Mouse (Mus musculus) olfactory bulb, adult 2 months (tissue): ENCODE results near the gene Dnah17.

Source experiments
- CTCF ChIP-seq: fragments of 200-500 bp; IDR thresholded peaks from 2 replicates; pipeline ENCODE4 v1.5.1; 2012; ENCODE audit warnings: low read depth, mild to moderate bottlenecking, low read length, moderate library complexity; ENCODE audit not compliant: insufficient read depth
- POLR2A ChIP-seq: fragments of 200-500 bp; IDR thresholded peaks from 2 replicates; pipeline ENCODE4 v1.6.1; 2012; ENCODE audit warnings: mild to moderate bottlenecking, low read depth, low read length, moderate library complexity; ENCODE audit not compliant: insufficient read depth

- TF ChIP-seq POLR2A, result no peak
- TF ChIP-seq CTCF, result no peak
Measured at GRCm38 (mm10) chr11:118135271-118135670, 4.8 kb upstream of the Dnah17 start.
